Mouse (Mus musculus): Measurements from ENCODE around the gene Dus4l. TPM values are rescaled to one million over a fixed set of nuclear protein-coding genes. Genes with fewer than 3 reads are reported as not detected.

Dus4l gene
- total RNA-seq, 2 experiments from 2014 or later, result 4.7 to 5.6 TPM

- no peak for DNase-seq
Measured at GRCm38 (mm10) chr12:31592011-31592410, 62.6 kb downstream of the Dus4l start.

Other genes with a start within 250 kb of the Dus4l start
- 1 to 10 TPM; 8.6 to 9.5 TPM for gene Cbll1, start 155.2 kb downstream of the Dus4l start, total RNA-seq (2021)
- under 1 TPM in 1 of 2 experiments, not detected in 1; 0.09 TPM for gene Slc26a4, start 94.9 kb downstream of the Dus4l start, total RNA-seq (2021)
- 10 to 100 TPM; 22.0 to 23.9 TPM for gene Bcap29, start 20.2 kb downstream of the Dus4l start, total RNA-seq (2021)
- gene Cog5, start within 50 bp of the Dus4l start, total RNA-seq (2021), result 10 to 100 TPM; 24.9 to 26.4 TPM
- gene Gpr22, start 59.1 kb upstream of the Dus4l start, total RNA-seq (2021), result not detected

Data from gastrocnemius, postnatal 10 days (tissue).